Mouse (Mus musculus) forebrain, embryonic 10.5 days (tissue): ENCODE results near the gene Slf2. TPM values are rescaled to one million over a fixed set of nuclear protein-coding genes. Genes with fewer than 3 reads are reported as not detected.

Source experiments
- DNase-seq: peaks from one replicate; pipeline ENCODE4 v3.0.0-alpha.2; 2017; ENCODE audit warnings: low spot score; ENCODE audit errors: extremely low spot score
- H3K27ac ChIP-seq: fragments of 300-500 bp; sonication (generic); 2 replicates; pipeline ENCODE4 v1.5.1; 2016; ENCODE audit warnings: mild to moderate bottlenecking
- H3K27me3 ChIP-seq: fragments of 300-500 bp; sonication (generic); 2 replicates; pipeline ENCODE4 v1.6.1; 2016; ENCODE audit warnings: mild to moderate bottlenecking; ENCODE audit not compliant: poor library complexity, severe bottlenecking
- H3K36me3 ChIP-seq: fragments of 300-500 bp; sonication (generic); replicated peaks from 2 replicates; pipeline ENCODE4 v1.6.1; 2016; ENCODE audit warnings: mild to moderate bottlenecking, moderate library complexity
- H3K4me1 ChIP-seq: fragments of 300-500 bp; sonication (generic); 2 replicates; pipeline ENCODE4 v1.6.1; 2016
- H3K4me3 ChIP-seq: fragments of 300-500 bp; sonication (generic); 2 replicates; pipeline ENCODE4 v1.5.1; 2016; ENCODE audit warnings: mild to moderate bottlenecking, moderate library complexity
- H3K9me3 ChIP-seq: fragments of 300-500 bp; sonication (generic); 2 replicates; pipeline ENCODE4 v1.6.1; 2016; ENCODE audit warnings: mild to moderate bottlenecking, moderate library complexity
- WGBS: fragments of 180-500 bp; shearing (Covaris S2); methylation state at CpG from one replicate; pipeline ENCODE4 v1.1.7; 2016; 5-methylcytosine and 5-hydroxymethylcytosine counted together
- polyA plus RNA-seq: library from polyadenylated mRNA; unstranded; fragments of >200 nt; fragmentation: Nextera tagmentation; extraction: Ambion mirVana; gene quantifications from 2 replicates; pipeline ENCODE4 v1.2.1, GENCODE M21; 2016

Gene Slf2
- polyA plus RNA-seq, 1 experiment from 2014 or later: 53.9 TPM

- Histone ChIP-seq H3K4me3 (peak overlapping the region; percentile 84), H3K27me3 (no peaks in the 10 kb centered on the region), H3K27ac (peak overlapping the region; percentile 98), H3K36me3 (peaks cover 39% of the 10 kb centered on the region), H3K9me3 (no peaks in the 10 kb centered on the region), H3K4me1 (peaks cover 80% of the 10 kb centered on the region)
- peak; percentile 48 for DNase-seq
- WGBS: 0% methylated on average over 13 of the region's 13 CpGs
Observed at GRCm38 (mm10) chr19:45018351-45018831, 87.4 kb downstream of the Slf2 start.

- Histone ChIP-seq H3K27ac (0 out of 2 replicates have a peak overlapping the region, but pooled peaks have one; percentile 54), H3K9me3 (no peaks in the 10 kb centered on the region), H3K27me3 (no peaks in the 10 kb centered on the region), H3K4me3 (peak overlapping the region; percentile 22; the same call in 1 of the 2 replicates), H3K4me1 (peaks cover 60% of the 10 kb centered on the region), H3K36me3 (peaks cover 59% of the 10 kb centered on the region)
- WGBS: 76% methylated on average over 6 of the region's 6 CpGs
- no peak for DNase-seq
Observed at GRCm38 (mm10) chr19:45020348-45020747, 89.4 kb downstream of the Slf2 start.

DNA sequence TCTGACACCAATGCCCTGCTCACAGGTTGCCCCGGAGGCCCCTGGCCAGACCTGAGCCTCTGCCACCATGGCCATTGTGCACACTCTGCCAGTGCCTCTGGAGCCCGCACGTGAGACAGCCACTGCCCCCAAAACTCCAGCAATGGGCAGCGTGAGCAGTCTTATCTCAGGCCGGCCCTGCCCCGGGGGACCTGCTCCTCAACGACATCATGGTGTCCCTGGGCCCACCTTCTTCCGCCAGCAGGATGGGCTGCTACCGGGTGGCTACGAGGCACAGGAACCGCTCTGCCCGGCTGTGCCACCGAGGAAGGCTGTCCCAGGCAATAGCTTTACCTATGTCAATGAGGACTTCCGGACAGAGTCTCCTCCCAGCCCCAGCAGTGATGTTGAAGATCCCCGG lies 90.4 kb downstream of the Slf2 start:
- 94% methylated on average over 15 of the region's 15 CpGs for WGBS
- no peak for DNase-seq
- Histone ChIP-seq H3K9me3 (no peaks in the 10 kb centered on the region), H3K36me3 (peaks cover 69% of the 10 kb centered on the region), H3K4me1 (peaks cover 55% of the 10 kb centered on the region), H3K27me3 (no peaks in the 10 kb centered on the region), H3K27ac (peak overlapping the region; percentile 12; the same call in 1 of the 2 replicates), H3K4me3 (peak overlapping the region; percentile 22)

- H3K36me3 ChIP-seq: peaks cover 94% of the 10 kb centered on the region
Observed at GRCm38 (mm10) chr19:45023993-45024392, 93.0 kb downstream of the Slf2 start.

DNA sequence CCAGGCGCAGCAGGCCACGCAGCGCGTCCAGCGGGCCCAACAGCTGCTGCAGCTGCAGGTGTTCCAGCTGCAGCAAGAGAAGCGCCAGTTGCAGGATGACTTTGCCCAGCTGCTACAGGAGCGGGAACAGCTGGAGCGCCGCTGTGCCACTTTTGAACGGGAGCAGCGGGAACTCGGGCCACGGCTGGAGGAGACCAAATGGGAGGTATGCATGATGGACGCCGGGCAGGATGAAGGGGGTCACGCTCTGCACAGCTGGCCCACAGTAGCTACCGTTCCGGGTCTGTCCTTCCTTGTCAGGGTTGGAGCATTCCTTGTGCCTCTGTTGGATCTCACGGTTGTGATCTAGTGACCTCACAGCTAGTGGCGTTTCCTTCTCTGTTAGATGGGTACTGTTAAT lies 93.8 kb downstream of the Slf2 start:
- Histone ChIP-seq H3K27me3 (no peaks in the 10 kb centered on the region), H3K9me3 (no peaks in the 10 kb centered on the region), H3K4me3 (no peak overlapping the region), H3K27ac (no peak overlapping the region), H3K4me1 (peaks cover 50% of the 10 kb centered on the region), H3K36me3 (peaks cover 92% of the 10 kb centered on the region)
- no peak for DNase-seq
- 91% methylated on average over 20 of the region's 20 CpGs for WGBS

More at GRCm38 (mm10) chr19:45023993-45024392, 93.0 kb downstream of the Slf2 start:
- WGBS: 86% methylated on average over 11 of the region's 11 CpGs
- no peak for DNase-seq
- Histone ChIP-seq H3K4me1 (peaks cover 52% of the 10 kb centered on the region), H3K9me3 (no peaks in the 10 kb centered on the region), H3K27me3 (no peaks in the 10 kb centered on the region), H3K27ac (no peak overlapping the region), H3K4me3 (no peak overlapping the region)

DNA sequence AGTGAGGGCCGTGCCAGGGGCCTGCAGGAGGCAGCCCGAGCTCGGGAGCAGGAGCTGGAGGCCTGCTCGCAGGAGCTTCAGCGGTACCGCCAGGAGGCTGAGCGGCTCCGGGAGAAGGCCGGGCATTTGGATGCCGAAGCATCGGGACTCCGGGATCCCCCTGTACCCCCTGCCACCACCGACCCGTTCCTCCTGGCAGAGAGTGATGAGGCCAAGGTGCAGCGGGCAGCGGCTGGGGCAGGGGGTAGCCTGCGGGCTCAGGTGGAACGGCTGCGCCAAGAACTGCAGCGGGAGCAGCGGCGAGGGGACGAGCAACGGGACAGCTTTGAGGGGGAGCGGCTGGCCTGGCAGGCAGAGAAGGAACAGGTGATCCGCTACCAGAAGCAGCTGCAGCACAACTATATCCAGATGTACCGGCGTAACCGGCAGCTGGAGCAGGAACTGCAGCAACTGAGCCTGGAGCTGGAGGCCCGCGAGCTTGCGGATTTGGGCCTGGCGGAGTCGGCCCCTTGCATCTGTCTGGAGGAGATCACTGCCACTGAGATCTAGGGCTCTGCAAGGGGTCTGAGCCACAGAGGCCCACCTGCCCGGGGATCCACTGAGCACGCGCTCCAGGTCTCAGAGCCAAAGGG lies 95.1 kb downstream of the Slf2 start:
- DNase-seq: no peak
- H3K4me3 ChIP-seq: no peak overlapping the region
- H3K9me3 ChIP-seq: no peaks in the 10 kb centered on the region
- no peak overlapping the region for H3K27ac ChIP-seq
- H3K27me3 ChIP-seq: no peaks in the 10 kb centered on the region
- whole genome bisulfite sequencing: 90% methylated on average over 37 of the region's 37 CpGs
- peaks cover 80% of the 10 kb centered on the region for H3K36me3 ChIP-seq
- peaks cover 49% of the 10 kb centered on the region for H3K4me1 ChIP-seq

- Histone ChIP-seq H3K27ac (no peak overlapping the region), H3K27me3 (no peaks in the 10 kb centered on the region), H3K4me1 (peaks cover 48% of the 10 kb centered on the region), H3K36me3 (peaks cover 69% of the 10 kb centered on the region), H3K9me3 (no peaks in the 10 kb centered on the region), H3K4me3 (no peak overlapping the region)
- WGBS: 91% methylated on average over 6 of the region's 6 CpGs
- DNase-seq: no peak
Observed at GRCm38 (mm10) chr19:45026958-45027670, 96.2 kb downstream of the Slf2 start.

DNA sequence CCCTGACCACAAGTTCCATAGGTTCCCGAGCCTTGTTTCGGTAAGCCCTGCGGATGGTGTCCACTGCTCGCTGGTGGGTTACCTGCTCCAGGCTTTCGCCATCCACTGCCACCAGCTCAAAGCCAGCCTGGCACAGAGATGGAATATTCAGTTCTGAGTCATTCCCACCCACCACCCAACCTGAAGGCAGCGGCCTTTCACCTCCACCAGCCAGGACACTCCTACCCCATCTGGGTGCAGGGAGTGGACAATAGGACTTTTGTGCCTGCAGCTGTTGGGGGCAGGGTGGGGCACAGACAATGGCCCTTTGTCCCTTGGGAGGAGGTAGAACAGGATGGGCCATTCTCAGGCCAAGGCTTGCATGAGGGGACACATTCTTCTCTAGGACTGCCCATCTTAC lies 96.9 kb downstream of the Slf2 start:
- H3K4me1 ChIP-seq: peaks cover 53% of the 10 kb centered on the region
- H3K9me3 ChIP-seq: no peaks in the 10 kb centered on the region
- DNase-seq: no peak
- WGBS: 83% methylated on average over 6 of the region's 6 CpGs
- no peak overlapping the region for H3K4me3 ChIP-seq
- H3K27me3 ChIP-seq: peaks cover under 1% of the 10 kb centered on the region; the same call in 1 of the 2 replicates
- H3K36me3 ChIP-seq: peaks cover 62% of the 10 kb centered on the region
- peak overlapping the region; percentile 32; the same call in 1 of the 2 replicates for H3K27ac ChIP-seq

- 64% methylated on average over 19 of the region's 19 CpGs for WGBS
- peaks cover 53% of the 10 kb centered on the region for H3K36me3 ChIP-seq
- peaks cover 4% of the 10 kb centered on the region; the same call in 1 of the 2 replicates for H3K27me3 ChIP-seq
- no peaks in the 10 kb centered on the region for H3K9me3 ChIP-seq
- no peak overlapping the region for H3K4me3 ChIP-seq
- DNase-seq: no peak
- H3K4me1 ChIP-seq: peaks cover 60% of the 10 kb centered on the region
- peak overlapping the region; percentile 32 for H3K27ac ChIP-seq
Observed at GRCm38 (mm10) chr19:45028746-45029145, 97.8 kb downstream of the Slf2 start.

DNA sequence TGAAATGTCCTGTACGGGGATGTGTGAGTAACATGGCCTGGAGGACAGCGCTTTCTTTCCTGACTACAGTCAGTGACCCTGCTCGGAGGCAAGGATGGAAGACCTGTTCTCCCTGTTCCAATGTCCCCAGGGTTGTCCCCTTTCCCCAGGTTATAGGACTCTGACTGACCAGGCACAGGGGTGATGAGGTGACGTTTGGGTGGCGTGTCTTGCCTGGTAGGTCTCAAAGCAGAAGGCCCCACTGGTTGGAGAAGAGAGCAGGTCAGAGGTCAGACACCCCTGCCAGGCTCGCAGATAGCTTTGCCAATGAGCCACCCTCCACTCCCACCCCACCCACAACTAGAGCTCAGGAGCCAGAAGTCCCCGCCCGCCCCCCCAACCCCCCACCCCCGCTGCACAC lies 98.6 kb downstream of the Slf2 start:
- Histone ChIP-seq H3K27ac (no peak overlapping the region), H3K4me3 (no peak overlapping the region), H3K9me3 (no peaks in the 10 kb centered on the region), H3K4me1 (peaks cover 63% of the 10 kb centered on the region), H3K27me3 (peaks cover 4% of the 10 kb centered on the region; the same call in 1 of the 2 replicates), H3K36me3 (peaks cover 44% of the 10 kb centered on the region)
- 56% methylated on average over 9 of the region's 9 CpGs for WGBS
- DNase-seq: no peak

DNA sequence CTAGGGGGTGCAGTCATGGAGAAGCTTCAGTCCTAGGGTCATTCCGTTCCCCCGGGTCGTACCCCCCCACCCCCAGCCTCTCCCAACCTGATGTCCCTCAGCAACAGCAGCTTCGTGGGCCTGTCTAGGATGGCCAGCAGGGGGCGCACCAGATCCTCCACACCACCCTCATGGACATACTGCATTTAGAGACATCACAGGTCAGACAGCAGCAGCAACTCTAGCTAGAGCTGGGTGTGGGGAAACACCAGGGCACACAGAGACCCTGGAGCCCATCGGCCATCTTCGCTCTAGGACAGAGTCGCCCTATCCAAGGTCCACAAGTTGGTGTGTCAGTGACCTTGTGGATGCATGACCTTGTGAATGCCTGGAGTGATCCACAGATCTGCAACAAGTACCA lies 99.2 kb downstream of the Slf2 start:
- peaks cover 4% of the 10 kb centered on the region; the same call in 1 of the 2 replicates for H3K27me3 ChIP-seq
- H3K4me3 ChIP-seq: no peak overlapping the region
- peaks cover 39% of the 10 kb centered on the region for H3K36me3 ChIP-seq
- no peaks in the 10 kb centered on the region for H3K9me3 ChIP-seq
- H3K4me1 ChIP-seq: peaks cover 63% of the 10 kb centered on the region
- WGBS: 41% methylated on average over 8 of the region's 8 CpGs
- H3K27ac ChIP-seq: no peak overlapping the region
- DNase-seq: peak; percentile 70

DNA sequence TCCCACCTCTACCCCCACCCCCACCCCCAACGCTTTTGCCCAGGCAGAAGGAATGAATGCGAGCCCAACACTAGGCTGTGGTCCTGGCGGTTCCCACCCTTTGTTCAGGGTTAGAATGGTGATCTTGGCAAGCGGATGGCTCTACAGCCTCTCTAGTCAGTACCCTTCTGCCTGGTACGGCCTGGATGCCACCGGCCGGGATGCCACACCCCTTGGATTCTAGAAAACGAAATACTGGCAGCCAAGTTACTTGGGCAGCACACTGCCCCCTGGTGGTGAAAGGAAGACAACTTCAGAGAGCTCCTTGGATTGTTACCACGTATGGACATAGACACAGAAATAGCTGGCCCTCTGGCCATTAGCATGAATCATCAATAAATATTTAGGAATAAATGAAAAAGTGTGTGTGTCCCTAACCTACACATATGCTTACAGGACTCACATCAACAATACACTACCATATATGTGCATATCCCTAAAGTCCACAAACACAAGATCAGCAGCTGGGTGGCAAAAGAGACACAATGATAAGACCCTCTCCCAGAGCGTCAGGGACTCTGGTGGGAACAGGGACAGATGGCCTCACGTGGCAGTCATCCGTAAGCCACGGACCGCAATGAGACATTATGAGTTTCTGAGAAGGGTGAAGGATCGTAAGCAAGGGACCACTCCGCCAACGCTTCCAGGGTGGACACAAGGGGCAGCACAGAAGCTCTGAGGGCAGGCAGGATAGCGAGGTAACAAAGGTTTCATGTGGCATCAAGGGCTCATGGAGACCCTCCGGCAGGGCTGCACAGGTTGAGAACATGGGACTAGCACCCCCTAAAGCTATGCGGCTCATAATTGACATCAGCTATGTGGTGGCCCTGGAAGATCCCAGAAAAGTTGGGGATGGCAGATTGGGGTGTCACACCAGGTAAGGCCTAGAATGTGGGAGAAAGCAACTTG lies 100.1 kb downstream of the Slf2 start:
- no peaks in the 10 kb centered on the region for H3K9me3 ChIP-seq
- peak overlapping the region; percentile 27; the same call in 1 of the 2 replicates for H3K27ac ChIP-seq
- WGBS: 41% methylated on average over 20 of the region's 20 CpGs
- peaks cover 62% of the 10 kb centered on the region for H3K4me1 ChIP-seq
- H3K27me3 ChIP-seq: peaks cover 10% of the 10 kb centered on the region
- peaks cover 30% of the 10 kb centered on the region for H3K36me3 ChIP-seq
- peak; percentile 79 for DNase-seq
- peak overlapping the region; percentile 27; the same call in 1 of the 2 replicates for H3K4me3 ChIP-seq
